In the genomic region with DNA sequence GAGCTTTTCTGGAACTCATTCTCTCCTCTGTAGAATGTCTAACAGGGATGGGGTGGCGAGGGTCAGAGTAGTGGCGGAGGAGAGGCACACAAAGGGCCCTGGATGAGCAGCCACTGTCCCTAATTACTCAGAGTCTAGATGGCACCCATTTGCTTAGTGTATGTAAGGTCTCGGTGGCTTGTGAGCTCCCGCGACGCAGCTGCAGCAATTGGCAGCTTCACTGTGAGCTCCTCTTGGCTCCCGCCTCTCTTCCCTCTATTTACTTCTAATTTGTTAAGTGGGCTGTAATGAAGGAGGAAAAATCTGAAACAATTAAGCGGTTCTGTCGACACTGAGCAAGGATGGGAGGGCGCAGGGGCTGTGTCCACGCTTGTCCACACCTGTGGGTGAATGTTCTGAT, we compare ENCODE assay signal across 26 mouse cellular contexts.
DNase-seq lines count a peak whose midpoint lies in the region; ATAC-seq lines count a peak whose summit lies in the region.
"Had no signal": no experiment of that assay in that cellular context is flagged by ENCODE, and none has a peak within 500 bp of the region (broad histone marks: within the 10 kb centered on the region; RNA-seq: fewer than 3 reads in every experiment).

No protein-coding gene starts in this region.

- peak; percentile 35 for DNase-seq in forebrain, embryonic 11.5 days (ENCODE audit: low spot score)
- DNase-seq in forebrain, embryonic 10.5 days (ENCODE audit: extremely low spot score, low spot score), result no peak
- no peak for DNase-seq in midbrain, embryonic 14.5 days
- DNase-seq in retina, postnatal 1 day, result peak; percentile 79
- no peak for DNase-seq in gastrocnemius, postnatal 14 days
- no peak for DNase-seq in adrenal gland, postnatal 14 days
- DNase-seq: adrenal gland, postnatal 10 days; cerebellum, adult 18-20 months; cerebellum, postnatal 36 days; gastrocnemius, postnatal 36 days; heart, postnatal 14 days; kidney, adult 8-10 months; kidney, postnatal 36 days; lung, adult 18-20 months; lung, postnatal 14 days; right cerebral cortex, postnatal 25 days; thymus, postnatal 36 days had no signal

- no peak overlapping the region for H3K4me2 ChIP-seq in forebrain, embryonic 11.5 days (ENCODE audit: low read depth, low read length, severe bottlenecking)
- no peak overlapping the region for H3K4me2 ChIP-seq in midbrain, embryonic 15.5 days
- H3K4me2 ChIP-seq in midbrain, embryonic 14.5 days (ENCODE audit: low read length), result no peak overlapping the region
- no peak overlapping the region for H3K4me2 ChIP-seq in forebrain, embryonic 16.5 days (ENCODE audit: low read length)
- H3K4me2 ChIP-seq: heart, embryonic 11.5 days; liver, embryonic 11.5 days; neural tube, embryonic 12.5 days had no signal

- ATAC-seq in forebrain, embryonic 11.5 days (replicated peaks; ENCODE audit: low FRiP score), result no peak
- no peak for ATAC-seq in midbrain, embryonic 15.5 days (replicated peaks)
- ATAC-seq in midbrain, embryonic 14.5 days (ENCODE audit: low FRiP score, low TSS enrichment), result no peak
- ATAC-seq in forebrain, embryonic 16.5 days, result peak; percentile 81
- ATAC-seq: activated CD4-positive, CD25-positive, alpha-beta regulatory T cell, adult 4 months; CD4-positive, CD25-positive, alpha-beta regulatory T cell, adult 4 months; inflammation-experienced regulatory T-cells, adult 6 months had no signal

- no peaks in the 10 kb centered on the region for H3K36me3 ChIP-seq in forebrain, embryonic 11.5 days (ENCODE audit: control insufficient read depth, insufficient read depth, low read length)
- H3K36me3 ChIP-seq in forebrain, embryonic 10.5 days (replicated peaks), result no peaks in the 10 kb centered on the region
- no peaks in the 10 kb centered on the region for H3K36me3 ChIP-seq in midbrain, embryonic 15.5 days (replicated peaks)
- no peaks in the 10 kb centered on the region for H3K36me3 ChIP-seq in midbrain, embryonic 14.5 days (ENCODE audit: control insufficient read depth, insufficient read depth, low read length)
- no peaks in the 10 kb centered on the region for H3K36me3 ChIP-seq in forebrain, embryonic 16.5 days (ENCODE audit: control insufficient read depth, insufficient read depth)
- H3K36me3 ChIP-seq: neural tube, embryonic 12.5 days had no signal

- H3K9me3 ChIP-seq in forebrain, embryonic 11.5 days (ENCODE audit: control insufficient read depth, low read length), result no peaks in the 10 kb centered on the region
- H3K9me3 ChIP-seq in forebrain, embryonic 10.5 days, result no peaks in the 10 kb centered on the region
- no peaks in the 10 kb centered on the region for H3K9me3 ChIP-seq in midbrain, embryonic 15.5 days
- no peaks in the 10 kb centered on the region for H3K9me3 ChIP-seq in midbrain, embryonic 14.5 days (ENCODE audit: control insufficient read depth, low read length)
- no peaks in the 10 kb centered on the region for H3K9me3 ChIP-seq in forebrain, embryonic 16.5 days (ENCODE audit: control insufficient read depth, low read length)
- H3K9me3 ChIP-seq: megakaryocyte, embryonic 14.5 days; neural tube, embryonic 12.5 days had no signal

- H3K9ac ChIP-seq in forebrain, embryonic 11.5 days (ENCODE audit: low read length), result no peak overlapping the region
- no peak overlapping the region for H3K9ac ChIP-seq in midbrain, embryonic 15.5 days
- no peak overlapping the region for H3K9ac ChIP-seq in midbrain, embryonic 14.5 days (replicated peaks; ENCODE audit: low read length)
- no peak overlapping the region for H3K9ac ChIP-seq in forebrain, embryonic 16.5 days (replicated peaks; ENCODE audit: low read depth, low read length)
- H3K9ac ChIP-seq: neural tube, embryonic 12.5 days had no signal

- intact Hi-C loops in gastrocnemius, postnatal 14 days (cut with DNase I; ENCODE audit: low total_unique reads), result no loop called here

- peaks cover 2% of the 10 kb centered on the region; the same call in 1 of the 2 replicates for H3K4me1 ChIP-seq in forebrain, embryonic 11.5 days (replicated peaks; ENCODE audit: control insufficient read depth, insufficient read depth, low read length)
- peaks cover 19% of the 10 kb centered on the region for H3K4me1 ChIP-seq in forebrain, embryonic 10.5 days
- H3K4me1 ChIP-seq in midbrain, embryonic 15.5 days, result peaks cover 13% of the 10 kb centered on the region
- peaks cover 13% of the 10 kb centered on the region for H3K4me1 ChIP-seq in midbrain, embryonic 14.5 days (ENCODE audit: control insufficient read depth, insufficient read depth, low read length)
- peaks cover 17% of the 10 kb centered on the region for H3K4me1 ChIP-seq in forebrain, embryonic 16.5 days (replicated peaks; ENCODE audit: control insufficient read depth, insufficient read depth, low read length)

- H3K27me3 ChIP-seq in forebrain, embryonic 11.5 days (ENCODE audit: control insufficient read depth, insufficient read depth, low read length), result no peaks in the 10 kb centered on the region
- H3K27me3 ChIP-seq in forebrain, embryonic 10.5 days (ENCODE audit: poor library complexity, severe bottlenecking), result no peaks in the 10 kb centered on the region
- no peaks in the 10 kb centered on the region for H3K27me3 ChIP-seq in midbrain, embryonic 15.5 days (replicated peaks)
- H3K27me3 ChIP-seq in midbrain, embryonic 14.5 days (ENCODE audit: control insufficient read depth, insufficient read depth, low read length), result no peaks in the 10 kb centered on the region
- no peaks in the 10 kb centered on the region for H3K27me3 ChIP-seq in forebrain, embryonic 16.5 days (replicated peaks; ENCODE audit: control insufficient read depth, insufficient read depth, low read length)
- H3K27me3 ChIP-seq: neural tube, embryonic 12.5 days had no signal

- H3K27ac ChIP-seq in forebrain, embryonic 11.5 days (ENCODE audit: low read depth, low read length), result no peak overlapping the region
- H3K27ac ChIP-seq in forebrain, embryonic 10.5 days, result no peak overlapping the region
- H3K27ac ChIP-seq in midbrain, embryonic 15.5 days, result 0 out of 2 replicates have a peak overlapping the region, but pooled peaks have one; percentile 27
- no peak overlapping the region for H3K27ac ChIP-seq in midbrain, embryonic 14.5 days (replicated peaks; ENCODE audit: low read depth, low read length)
- H3K27ac ChIP-seq in forebrain, embryonic 16.5 days (ENCODE audit: low read length), result 0 out of 2 replicates have a peak overlapping the region, but pooled peaks have one; percentile 17
- H3K27ac ChIP-seq: neural tube, embryonic 12.5 days had no signal

- WGBS in forebrain, embryonic 11.5 days, result 63% methylated on average over 11 of the region's 11 CpGs
- WGBS in forebrain, embryonic 10.5 days, result 70% methylated on average over 11 of the region's 11 CpGs
- 61% methylated on average over 11 of the region's 11 CpGs for WGBS in midbrain, embryonic 15.5 days
- WGBS in midbrain, embryonic 14.5 days, result 79% methylated on average over 11 of the region's 11 CpGs
- 10% methylated on average over 11 of the region's 11 CpGs for WGBS in forebrain, embryonic 16.5 days

- H3K4me3 ChIP-seq in forebrain, embryonic 11.5 days (ENCODE audit: low read depth, low read length), result no peak overlapping the region
- no peak overlapping the region for H3K4me3 ChIP-seq in forebrain, embryonic 10.5 days
- H3K4me3 ChIP-seq in midbrain, embryonic 15.5 days, result no peak overlapping the region
- no peak overlapping the region for H3K4me3 ChIP-seq in midbrain, embryonic 14.5 days (replicated peaks; ENCODE audit: low read depth, low read length)
- H3K4me3 ChIP-seq in forebrain, embryonic 16.5 days (replicated peaks; ENCODE audit: low read length), result no peak overlapping the region
- H3K4me3 ChIP-seq: megakaryocyte, embryonic 14.5 days; neural tube, embryonic 12.5 days had no signal

Comparison
In these comparisons a context has a peak if more than half of its experiments do, and no peak if none do; other contexts are left out.
1. DNase-seq: peak in forebrain, embryonic 11.5 days (single experiment) and retina, postnatal 1 day (single experiment); none in forebrain, embryonic 10.5 days (single experiment), midbrain, embryonic 14.5 days (single experiment), gastrocnemius, postnatal 14 days (single experiment) and adrenal gland, postnatal 14 days (single experiment).
2. H3K27ac ChIP-seq: peak in midbrain, embryonic 15.5 days (single experiment) and forebrain, embryonic 16.5 days (single experiment); none in forebrain, embryonic 11.5 days (single experiment), forebrain, embryonic 10.5 days (single experiment) and midbrain, embryonic 14.5 days (single experiment).